Mouse (Mus musculus): Measurements from ENCODE around the gene Trak1.

DNA sequence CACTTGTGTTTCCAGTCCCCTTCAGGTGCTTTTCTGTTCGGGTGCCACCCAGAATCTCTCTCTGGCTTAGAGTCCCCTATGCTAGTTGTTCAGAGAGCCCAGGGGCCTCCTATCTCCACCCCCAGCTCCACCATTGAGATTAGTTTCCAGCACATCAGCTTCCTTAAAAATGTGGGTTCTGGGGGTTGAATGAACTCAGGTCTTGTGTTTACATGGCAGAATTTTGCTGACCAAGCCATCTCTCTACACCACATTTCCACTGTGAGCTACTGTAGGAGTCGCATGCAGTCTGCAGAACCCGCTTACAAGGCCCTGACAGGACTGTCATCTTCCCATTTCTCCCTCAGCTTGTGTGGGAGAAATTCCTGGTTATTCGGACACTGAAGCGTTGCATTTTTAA lies 32.8 kb downstream of the Trak1 start:
- TF ChIP-seq CTCF (IDR thresholded peaks at IDR 0.05; ENCODE audit: extremely low read depth, insufficient read depth, insufficient read length, insufficient replicate concordance) (no peak), POLR2A (IDR thresholded peaks at IDR 0.05; ENCODE audit: low read depth, low read length) (no peak)
